Mouse (Mus musculus) spleen, adult 2 months (tissue): ENCODE measurements around the gene Gm19402. TPM values are rescaled to one million over a fixed set of nuclear protein-coding genes. Genes with fewer than 3 reads are reported as not detected.
"Not testable (repeated sequence)": the region's sequence is repeated elsewhere in the genome, so short reads cannot be mapped to it uniquely, and the experiment has no call there.

Experiments
- DNase-seq, 2 experiments: peaks; one replicate each; pipeline versions ENCODE4 v3.0.0 to v3.0.0-alpha.2; 2012 to 2021; ENCODE audit warnings: low spot score in 2 of 2, low read depth in 1 of 2
- H3K27ac ChIP-seq: fragments of 200-500 bp; 2 replicates; pipeline ENCODE4 v1.5.1; 2012; ENCODE audit warnings: low read length, inconsistent platforms; ENCODE audit not compliant: insufficient read depth
- H3K27me3 ChIP-seq: fragments of 200-500 bp; 2 replicates; pipeline ENCODE4 v1.6.1; 2012; ENCODE audit warnings: mild to moderate bottlenecking, moderate library complexity, low read length, inconsistent platforms; ENCODE audit not compliant: control insufficient read depth, insufficient read depth
- H3K36me3 ChIP-seq: fragments of 200-500 bp; 2 replicates; pipeline ENCODE4 v1.6.1; 2012; ENCODE audit warnings: mild to moderate bottlenecking, low read length, inconsistent platforms; ENCODE audit not compliant: control insufficient read depth, insufficient read depth
- H3K4me1 ChIP-seq: fragments of 200-500 bp; 2 replicates; pipeline ENCODE4 v1.6.1; 2011; ENCODE audit warnings: inconsistent platforms; ENCODE audit not compliant: control insufficient read depth, insufficient read depth, insufficient read length
- H3K4me3 ChIP-seq: fragments of 200-500 bp; 2 replicates; pipeline ENCODE4 v1.5.1; 2011; ENCODE audit warnings: mild to moderate bottlenecking, inconsistent platforms; ENCODE audit not compliant: insufficient read depth, insufficient read length; ENCODE audit errors: extremely low read depth
- CTCF ChIP-seq: fragments of 200-500 bp; IDR thresholded peaks from 2 replicates; pipeline ENCODE4 v1.5.1; 2011; ENCODE audit warnings: mild to moderate bottlenecking, inconsistent platforms; ENCODE audit not compliant: insufficient read depth, insufficient read length, insufficient replicate concordance; ENCODE audit errors: extremely low read depth
- POLR2A ChIP-seq: fragments of 200-500 bp; IDR thresholded peaks from 2 replicates; pipeline ENCODE4 v1.6.1; 2011; ENCODE audit warnings: low read depth, low read length, inconsistent platforms
- WGBS: fragments of 180-500 bp; shearing (Covaris S2); methylation state at CpG from one replicate; pipeline ENCODE4 v1.1.7; 2018; 5-methylcytosine and 5-hydroxymethylcytosine counted together
- polyA plus RNA-seq: library from polyadenylated mRNA; depleted of rRNA; stranded (reverse); fragments of >200 nt; gene quantifications from 2 replicates; pipeline ENCODE4 v1.2.3, GENCODE M21; 2012; rRNA removed

The Gm19402 gene
- polyA plus RNA-seq: not detected in 2 replicates

DNA sequence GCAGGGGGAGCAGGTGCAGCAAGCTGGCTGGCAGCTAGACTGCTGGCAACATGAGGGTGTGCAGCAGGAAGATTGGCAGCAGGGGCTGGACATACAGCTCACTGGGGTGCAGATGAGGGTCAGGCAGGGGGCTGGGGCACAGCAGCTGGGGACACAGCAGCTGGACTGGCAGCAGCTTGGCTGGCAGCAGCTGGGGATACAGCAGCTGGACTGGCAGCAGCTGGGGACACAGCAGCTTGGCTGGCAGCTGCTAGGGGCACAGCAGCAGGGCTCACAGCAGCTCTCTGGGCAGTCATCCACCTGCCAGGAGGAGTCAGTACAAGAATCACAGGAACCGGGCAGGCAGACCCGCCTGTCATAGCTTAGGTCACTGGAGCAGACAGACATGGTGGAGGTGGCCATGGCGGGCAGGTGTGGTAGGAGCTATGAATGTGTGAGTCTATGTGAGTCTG lies at the start of gene Gm19402:
Gene Gm19402, minus strand, starts transcription at position 402 of the 452 bp plus-strand sequence.
- 52% methylated on average over 3 of the region's 3 CpGs for WGBS
- H3K36me3 ChIP-seq, H3K4me3 ChIP-seq, H3K4me1 ChIP-seq, DNase-seq, H3K27me3 ChIP-seq, H3K27ac ChIP-seq: not testable (repeated sequence)

DNA sequence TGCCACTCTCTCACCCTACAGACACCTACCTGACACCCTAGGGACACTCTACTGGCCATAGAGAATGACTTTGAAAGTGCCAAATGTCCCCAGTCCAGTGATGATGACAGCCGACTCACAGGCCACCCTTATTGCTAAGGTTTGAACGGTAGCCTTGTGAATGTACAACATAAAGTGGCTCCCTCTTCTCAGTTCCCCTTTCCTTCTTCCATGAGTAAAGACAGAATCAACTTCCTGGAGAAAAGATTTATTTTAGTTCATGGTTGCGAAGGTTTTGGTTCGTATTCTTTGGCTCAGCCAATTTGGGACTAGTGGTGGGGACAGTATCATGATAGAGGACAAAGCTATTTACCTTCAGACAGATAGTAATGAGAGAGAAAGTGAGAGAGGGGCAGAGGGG lies 48.4 kb upstream of the Gm19402 start:
- 53% methylated on average over 4 of the region's 4 CpGs for WGBS
- Histone ChIP-seq H3K27me3 (no peaks in the 10 kb centered on the region), H3K4me3 (no peak overlapping the region), H3K27ac (no peak overlapping the region), H3K36me3 (no peaks in the 10 kb centered on the region), H3K4me1 (no peaks in the 10 kb centered on the region)
- no peak for TF ChIP-seq CTCF
- no peak for TF ChIP-seq POLR2A
- DNase-seq: no peak

DNA sequence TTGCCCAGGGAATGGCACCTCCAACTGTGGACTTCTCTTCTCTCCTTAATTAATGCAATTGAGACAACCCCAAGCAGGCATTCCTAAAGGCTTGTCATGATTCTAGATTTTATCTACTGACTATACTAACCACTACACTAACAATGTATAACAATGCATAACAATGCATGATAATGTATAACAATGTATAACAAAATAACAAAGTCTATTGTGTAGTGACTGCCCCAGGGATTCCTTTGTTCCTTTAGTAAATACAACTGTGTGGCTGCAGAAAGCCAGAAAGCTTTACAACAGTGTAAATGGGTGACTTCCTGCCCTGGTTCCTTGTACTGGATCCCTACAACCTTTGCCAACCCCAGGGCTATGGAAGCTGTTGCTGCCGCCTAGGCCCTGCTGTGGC lies 45.4 kb upstream of the Gm19402 start:
- Histone ChIP-seq H3K27me3 (no peaks in the 10 kb centered on the region), H3K27ac (no peak overlapping the region), H3K36me3 (no peaks in the 10 kb centered on the region), H3K4me3 (no peak overlapping the region), H3K4me1 (no peaks in the 10 kb centered on the region)
- DNase-seq: no peak
- TF ChIP-seq POLR2A (no peak), CTCF (no peak)
- whole genome bisulfite sequencing: 88% methylated on average over 1 of the region's 1 CpGs

DNA sequence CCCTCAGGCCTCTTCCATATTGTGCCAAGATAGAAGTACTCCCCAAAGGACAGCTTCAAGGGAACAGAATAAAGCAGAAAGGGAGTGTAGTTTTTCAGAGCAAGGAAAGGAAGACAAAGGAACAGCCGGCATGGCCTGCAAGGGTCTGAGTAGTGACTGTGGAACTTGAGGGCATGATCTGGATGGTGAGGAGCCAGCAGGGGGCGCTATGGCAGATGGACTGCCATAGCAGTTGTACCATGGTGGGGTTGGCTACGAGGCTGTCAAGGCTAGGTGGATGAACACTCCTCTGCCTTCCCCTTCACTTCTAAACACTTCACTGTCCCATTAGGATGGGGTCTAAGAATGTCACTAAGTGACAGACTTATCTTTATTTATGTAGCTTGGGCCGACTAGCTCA lies 38.7 kb upstream of the Gm19402 start:
- WGBS: 56% methylated on average over 4 of the region's 4 CpGs

DNA sequence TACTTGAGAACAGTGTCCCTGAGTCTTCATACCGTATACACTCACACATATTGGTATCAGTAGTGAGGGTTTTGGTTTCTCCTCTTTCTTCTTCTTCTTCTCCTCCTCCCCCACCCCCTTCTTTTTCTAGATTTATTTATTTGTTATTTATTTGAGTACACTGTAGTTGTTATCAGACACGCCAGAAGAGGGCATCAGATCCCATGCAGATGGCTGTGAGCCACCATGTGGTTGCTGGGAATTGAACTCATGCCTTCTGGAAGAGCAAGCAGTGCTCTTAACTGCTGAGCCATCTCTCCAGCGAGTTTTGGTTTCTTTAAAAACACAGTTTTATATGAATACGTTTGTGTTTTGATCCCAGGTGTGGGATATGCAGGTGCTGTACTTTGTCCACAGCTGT lies 37.7 kb upstream of the Gm19402 start:
- no peak for TF ChIP-seq CTCF
- TF ChIP-seq POLR2A: no peak
- no peaks in the 10 kb centered on the region for H3K36me3 ChIP-seq
- 68% methylated on average over 4 of the region's 4 CpGs for WGBS

More for the DNA sequence above, 38.7 kb upstream of the Gm19402 start:
- Histone ChIP-seq H3K27ac (no peak overlapping the region), H3K27me3 (no peaks in the 10 kb centered on the region), H3K4me1 (no peaks in the 10 kb centered on the region), H3K4me3 (no peak overlapping the region), H3K36me3 (no peaks in the 10 kb centered on the region)
- TF ChIP-seq POLR2A: no peak
- no peak for TF ChIP-seq CTCF
- DNase-seq: no peak

DNA sequence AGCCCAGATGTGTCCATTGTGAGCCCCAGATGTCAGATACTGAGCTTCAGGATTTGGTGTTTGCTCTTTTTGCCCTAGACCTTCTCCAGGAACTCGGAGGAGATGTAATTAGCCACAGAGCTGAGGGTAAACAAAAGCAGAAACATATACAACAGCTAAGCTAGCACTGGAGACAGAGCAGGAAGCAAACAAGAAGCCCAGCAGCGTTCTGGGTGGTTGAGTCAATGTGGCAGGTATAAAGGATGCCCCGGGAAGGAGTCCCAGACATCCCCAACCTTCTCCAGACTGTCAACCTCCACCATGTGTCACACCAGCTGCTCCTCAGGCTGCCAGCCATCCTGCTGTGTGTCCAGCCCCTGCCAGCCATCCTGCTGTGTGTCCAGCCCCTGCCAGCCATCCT lies 35.6 kb upstream of the Gm19402 start, which contains the start of gene Gm10100:
Gene Gm10100, plus strand, starts transcription at position 301 of the 400 bp plus-strand sequence.
- H3K4me1 ChIP-seq: no peaks in the 10 kb centered on the region
- WGBS: 30% methylated on average over 3 of the region's 3 CpGs
- H3K36me3 ChIP-seq: no peaks in the 10 kb centered on the region
- no peak within 1 kb of the TSS for H3K4me3 ChIP-seq
- DNase-seq: no peak
- H3K27ac ChIP-seq: no peak within 1 kb of the TSS
- no peak for TF ChIP-seq CTCF
- no peak for TF ChIP-seq POLR2A
- no peaks in the 10 kb centered on the region for H3K27me3 ChIP-seq

More for the DNA sequence above, 37.7 kb upstream of the Gm19402 start:
- Histone ChIP-seq H3K27me3 (no peaks in the 10 kb centered on the region), H3K27ac (no peak overlapping the region), H3K4me1 (no peaks in the 10 kb centered on the region), H3K4me3 (no peak overlapping the region)
- DNase-seq: no peak

DNA sequence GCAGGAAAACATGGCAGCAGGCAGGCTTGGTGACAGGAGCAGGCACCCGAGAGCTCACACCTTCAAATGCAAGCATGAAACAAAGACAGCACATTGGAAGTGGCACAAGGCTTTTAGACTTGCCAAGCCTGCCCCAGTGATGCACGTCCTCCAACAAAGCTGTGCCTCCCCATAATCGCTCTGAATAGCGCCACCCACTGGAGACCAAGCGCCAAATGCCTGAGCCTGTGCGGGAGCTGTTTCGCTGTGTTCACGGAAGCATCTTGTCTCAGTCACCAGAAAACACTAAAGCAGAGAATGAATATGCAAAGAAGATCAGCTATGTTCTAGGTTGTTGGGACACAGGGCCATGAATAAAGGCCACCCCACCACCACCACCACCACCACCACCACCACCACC lies 34.3 kb upstream of the Gm19402 start:
- no peak for DNase-seq
- TF ChIP-seq CTCF: no peak
- TF ChIP-seq POLR2A: no peak
- Histone ChIP-seq H3K27me3 (no peaks in the 10 kb centered on the region), H3K36me3 (no peaks in the 10 kb centered on the region), H3K4me3 (no peak overlapping the region), H3K27ac (no peak overlapping the region), H3K4me1 (no peaks in the 10 kb centered on the region)
- 78% methylated on average over 8 of the region's 8 CpGs for WGBS

DNA sequence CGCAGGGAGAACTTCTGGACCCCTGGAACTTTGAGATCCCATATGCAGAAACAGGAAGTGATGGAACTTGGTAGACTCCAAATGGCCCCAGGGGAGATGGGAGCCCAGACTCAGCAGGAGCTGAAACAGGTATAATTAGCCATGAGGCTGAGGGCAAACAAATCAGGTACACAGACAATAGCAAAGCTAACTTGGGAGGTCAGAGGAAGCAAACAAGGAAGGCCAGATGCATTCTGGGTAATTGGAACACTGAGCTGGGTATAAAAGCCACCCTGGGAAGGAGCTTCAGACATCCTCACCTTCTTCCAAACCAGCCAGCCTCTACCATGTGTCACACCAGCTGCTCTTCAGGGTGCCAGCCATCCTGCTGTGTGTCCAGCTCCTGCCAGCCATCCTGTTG lies 29.7 kb upstream of the Gm19402 start, which contains the start of gene Krtap12-1:
Gene Krtap12-1, plus strand, starts transcription at position 301 of the 400 bp plus-strand sequence.
- H3K27me3 ChIP-seq, H3K36me3 ChIP-seq, H3K4me1 ChIP-seq, H3K4me3 ChIP-seq, DNase-seq, H3K27ac ChIP-seq: not testable (repeated sequence)
- 89% methylated on average over 1 of the region's 1 CpGs for WGBS
